Mouse (Mus musculus): ENCODE results near the gene Gria1.

- TF ChIP-seq MAFK (IDR thresholded peaks at IDR 0.05; ENCODE audit: insufficient read depth, low read depth, low read length) (no peak), HCFC1 (IDR thresholded peaks at IDR 0.05; ENCODE audit: borderline replicate concordance, insufficient read depth, low read length) (no peak)
Observed at GRCm38 (mm10) chr11:57185110-57185509, 173.9 kb downstream of the Gria1 start.

Measured in ES-E14 (cell line).